Mouse (Mus musculus) right cerebral cortex, postnatal 36 days (tissue): ENCODE measurements around the gene Arhgdig.
"Not testable (repeated sequence)": the region's sequence is repeated elsewhere in the genome, so short reads cannot be mapped to it uniquely, and the experiment has no call there.

Experiments used
- DNase-seq, 2 experiments: peaks; one replicate each; pipeline ENCODE4 v3.0.0; 2022; ENCODE audit warnings: low spot score in 2 of 2, mixed read lengths in 1 of 2

Arhgdig gene

DNA sequence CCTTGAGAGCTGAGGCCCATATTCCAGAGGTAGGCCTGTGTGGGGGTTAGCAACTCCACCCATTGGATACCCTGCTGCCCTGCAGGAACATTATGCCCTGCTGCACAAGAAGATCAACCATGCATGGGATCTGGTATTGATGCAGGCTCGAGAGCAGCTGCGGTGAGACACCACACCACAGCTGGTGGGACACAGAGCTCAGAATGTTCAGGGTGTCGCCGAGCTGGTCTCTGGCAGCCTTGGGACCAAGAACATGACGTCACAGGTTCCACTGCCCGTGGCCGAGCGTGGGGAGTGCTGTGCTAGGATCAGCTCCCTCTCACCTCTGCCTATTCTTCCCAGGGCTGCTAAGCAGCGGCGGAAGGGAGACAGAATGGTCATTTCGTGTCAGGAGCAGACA is 2.8 kb downstream of the Arhgdig start:
- no peak for DNase-seq

DNA sequence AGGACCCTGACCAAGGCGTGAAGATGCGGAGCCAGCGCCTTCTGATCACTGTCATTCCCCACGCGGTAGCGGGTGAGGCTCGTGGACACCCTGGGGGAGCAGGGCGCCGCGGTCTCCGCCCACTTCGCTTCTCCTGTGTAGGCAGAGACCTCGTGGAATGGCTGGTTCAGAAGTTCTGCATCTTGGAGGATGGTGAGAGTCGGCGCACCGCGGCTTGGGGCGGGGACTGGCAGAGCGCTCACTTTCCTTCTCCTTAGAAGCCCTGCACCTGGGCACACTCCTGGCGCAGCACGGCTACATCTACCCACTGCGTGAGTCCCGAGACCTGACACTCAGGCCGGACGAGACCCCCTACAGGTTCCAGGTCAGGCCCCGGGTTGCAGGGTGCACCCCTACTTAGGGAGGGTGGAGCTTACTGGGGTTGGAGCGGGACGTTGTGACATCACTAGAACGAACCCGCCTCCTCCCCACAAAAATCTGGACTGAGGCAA is 4.2 kb downstream of the Arhgdig start:
- DNase-seq = peak; percentile 56 to 67

GRCm38 (mm10) chr17:26202737-26203136 is 4.8 kb downstream of the Arhgdig start, which contains the start of gene Rgs11:
Gene Rgs11 (plus strand): TSS chr17:26202951.
- DNase-seq = peak in 1 of 2 experiments; percentile 37

DNA sequence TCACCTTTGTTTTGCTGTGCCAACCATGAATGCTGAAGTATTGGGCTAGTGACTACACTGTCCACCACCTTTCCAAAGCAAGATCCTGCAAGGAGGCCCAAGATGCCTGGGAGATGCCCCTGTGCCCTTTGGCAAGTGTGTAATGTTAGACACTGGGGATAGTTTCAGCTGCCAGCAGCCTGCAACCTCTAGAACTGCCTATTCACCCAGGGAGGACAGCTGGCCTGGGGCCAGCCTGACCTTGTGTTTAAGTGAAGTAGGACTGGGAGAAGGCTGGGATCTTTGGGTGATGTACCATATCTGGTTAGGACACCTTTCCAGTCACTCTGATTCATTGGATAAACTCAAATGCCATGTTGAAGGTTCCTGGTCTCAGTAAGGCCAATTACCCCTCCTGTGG is 5.6 kb downstream of the Arhgdig start:
- DNase-seq = no peak

DNA sequence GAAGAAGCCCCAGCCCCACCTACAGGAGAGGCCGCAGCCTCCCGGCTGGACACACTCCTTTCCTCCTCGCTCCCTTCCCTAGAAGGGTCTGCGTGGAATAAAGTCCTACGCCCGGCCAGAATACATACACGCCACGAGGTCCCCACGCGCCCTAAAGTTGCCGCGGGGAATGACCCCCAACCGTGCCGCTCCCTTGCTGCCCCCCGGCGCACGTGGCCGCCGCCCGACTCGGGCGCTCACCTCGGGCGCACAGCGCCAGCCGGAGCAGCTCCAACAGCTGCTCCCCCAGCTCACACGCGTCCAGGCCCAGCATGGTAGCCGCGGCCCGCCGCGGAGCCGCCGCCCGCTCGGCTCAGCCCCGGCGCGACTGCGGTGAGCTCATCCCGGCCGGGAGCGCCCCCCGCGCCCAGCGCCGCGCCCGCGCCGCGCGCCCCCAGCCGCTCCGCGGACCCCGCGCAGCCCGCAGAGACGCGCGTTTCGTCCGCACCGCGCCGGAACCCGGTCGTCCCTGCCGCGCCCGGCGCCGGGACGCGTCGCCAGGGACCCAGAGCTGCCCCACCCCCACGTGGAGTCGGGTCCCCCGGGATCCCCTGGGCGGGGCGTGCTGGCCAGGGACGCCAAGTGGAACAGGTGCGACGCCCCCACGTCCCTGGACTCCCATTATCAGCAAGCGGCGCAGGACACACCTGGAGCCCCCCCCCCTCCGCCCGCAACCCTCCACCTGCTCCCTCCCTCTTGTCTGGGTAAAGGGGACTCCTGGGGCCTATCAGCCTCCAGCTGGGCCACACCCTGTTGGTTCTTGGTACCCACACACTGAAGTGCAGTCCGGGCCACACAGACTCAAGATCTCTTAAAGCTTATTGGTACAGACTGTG is 6.5 kb downstream of the Arhgdig start:
- DNase-seq = peak in 1 of 2 experiments; percentile 26

DNA sequence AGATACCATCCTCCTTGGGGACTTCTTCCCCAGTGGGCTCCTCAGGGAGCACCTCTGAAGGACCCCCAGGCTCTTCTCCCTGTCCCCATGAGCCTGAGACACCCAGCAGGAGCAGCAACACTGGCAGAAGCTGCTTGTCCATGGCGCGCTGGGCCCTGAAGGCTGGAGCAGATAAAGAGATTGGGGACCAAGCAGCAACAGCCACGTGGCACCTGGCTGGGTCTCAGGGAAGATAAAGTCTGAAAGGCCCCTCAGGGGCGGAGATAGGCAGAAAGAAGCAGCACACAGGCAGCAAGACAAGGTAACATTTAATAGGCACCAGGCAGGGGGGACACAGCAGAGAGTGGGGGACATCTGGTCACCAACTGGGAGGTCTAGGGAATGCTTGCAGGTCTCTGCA is 8.7 kb downstream of the Arhgdig start, which contains the start of gene Pdia2:
Gene Pdia2 (minus strand): TSS at position 196 of the 400 bp plus-strand sequence.
- no peak for DNase-seq

DNA sequence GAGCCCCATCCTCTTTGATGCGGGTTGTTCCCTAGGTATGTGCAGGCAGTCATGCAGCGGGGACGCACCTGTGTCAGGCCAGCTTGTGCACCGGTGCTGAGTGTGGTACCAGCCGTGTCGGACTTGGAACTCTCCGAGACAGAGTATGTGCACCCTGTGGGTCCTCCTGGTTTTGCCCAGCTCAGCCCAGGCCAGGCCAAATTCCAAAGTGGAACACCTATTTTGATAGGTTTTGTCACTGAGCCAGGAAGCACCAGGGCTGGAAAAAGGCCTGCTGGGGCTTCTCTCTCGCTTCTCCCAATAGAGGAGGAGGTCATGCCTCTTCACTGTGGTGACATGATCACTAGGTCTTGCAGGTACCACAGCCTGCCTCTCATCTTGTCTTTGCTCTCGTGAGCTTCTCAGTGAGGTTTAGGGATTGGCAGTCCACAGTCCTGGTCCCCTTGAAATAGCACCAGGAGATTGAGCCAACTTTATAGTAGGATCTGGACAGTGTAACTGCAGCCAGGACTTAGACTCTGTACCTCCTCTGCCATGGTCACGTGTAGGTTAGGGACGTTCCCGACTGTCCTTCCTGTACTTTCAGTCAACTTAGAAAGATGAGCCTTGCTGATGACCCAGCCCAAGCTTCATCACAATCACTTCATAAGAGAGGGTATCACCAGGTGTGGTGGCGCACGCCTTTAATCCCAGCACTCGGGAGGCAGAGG is 14.9 kb downstream of the Arhgdig start:
- no peak for DNase-seq

GRCm38 (mm10) chr17:26191486-26191885 is 16.1 kb downstream of the Arhgdig start:
- DNase-seq = not testable (repeated sequence)

GRCm38 (mm10) chr17:26188091-26188805 is 19.3 kb downstream of the Arhgdig start:
- DNase-seq = no peak

- no peak for DNase-seq
Measured at GRCm38 (mm10) chr17:26187592-26187991, 20.0 kb downstream of the Arhgdig start.

DNA sequence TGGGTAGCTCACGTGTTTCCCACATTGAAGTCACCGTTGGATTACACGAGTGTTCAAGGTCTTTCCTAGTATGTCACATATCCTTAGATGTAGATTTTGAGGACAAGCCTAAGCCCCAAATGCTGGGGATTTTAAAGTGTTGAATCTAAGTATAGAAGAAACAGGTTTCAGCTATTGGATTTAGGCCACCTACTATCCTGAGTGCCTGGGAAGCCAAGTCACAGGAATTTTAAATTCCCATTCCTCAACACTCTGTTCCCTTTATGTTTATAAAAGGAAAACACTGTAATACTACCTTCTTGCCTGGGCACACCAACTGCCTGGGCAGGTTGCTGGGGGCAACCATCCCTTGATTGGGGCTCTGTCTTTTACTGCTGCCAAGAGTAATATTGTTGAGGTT is 26.4 kb downstream of the Arhgdig start:
- no peak for DNase-seq

- DNase-seq = no peak
Measured at GRCm38 (mm10) chr17:26178611-26179010, 29.0 kb downstream of the Arhgdig start.

- DNase-seq = not testable (repeated sequence)
Measured at GRCm38 (mm10) chr17:26175248-26175647, 32.3 kb downstream of the Arhgdig start.

GRCm38 (mm10) chr17:26168039-26168438 is 39.5 kb downstream of the Arhgdig start:
- DNase-seq = no peak

GRCm38 (mm10) chr17:26162736-26163135 is 44.9 kb downstream of the Arhgdig start:
- no peak for DNase-seq

GRCm38 (mm10) chr17:26151886-26152630 is 55.5 kb downstream of the Arhgdig start:
- DNase-seq = no peak
